Mouse (Mus musculus) retina, postnatal 1 day (tissue): ENCODE results near the gene Agpat3.

Experiments
- DNase-seq: peaks from one replicate; pipeline ENCODE4 v3.0.0-alpha.2; 2012

Gene Agpat3

GRCm38 (mm10) chr10:78351887-78352665, at the start of gene Agpat3:
Gene Agpat3, minus strand, starts transcription at chr10:78352489.
- DNase-seq = peak; percentile 79

GRCm38 (mm10) chr10:78401127-78401526, 48.8 kb upstream of the Agpat3 start:
- no peak for DNase-seq

- peak; percentile 82 for DNase-seq
Observed at GRCm38 (mm10) chr10:78399090-78399657, 46.9 kb upstream of the Agpat3 start.

GRCm38 (mm10) chr10:78396625-78396885, 44.3 kb upstream of the Agpat3 start:
- DNase-seq = no peak

- peak; percentile 94 for DNase-seq
Observed at GRCm38 (mm10) chr10:78395819-78396624, 43.7 kb upstream of the Agpat3 start.

- no peak for DNase-seq
Observed at GRCm38 (mm10) chr10:78395377-78395776, 43.1 kb upstream of the Agpat3 start.

- peak; percentile 76 for DNase-seq
Observed at GRCm38 (mm10) chr10:78392072-78392471, 39.8 kb upstream of the Agpat3 start.

- DNase-seq = no peak
Observed at GRCm38 (mm10) chr10:78390982-78391470, 38.7 kb upstream of the Agpat3 start.

GRCm38 (mm10) chr10:78388216-78388980, 36.1 kb upstream of the Agpat3 start:
- DNase-seq = no peak

GRCm38 (mm10) chr10:78385520-78385919, 33.2 kb upstream of the Agpat3 start:
- no peak for DNase-seq

GRCm38 (mm10) chr10:78383567-78383966, 31.3 kb upstream of the Agpat3 start:
- DNase-seq = no peak

GRCm38 (mm10) chr10:78378516-78378915, 26.2 kb upstream of the Agpat3 start:
- no peak for DNase-seq

GRCm38 (mm10) chr10:78372681-78373668, 20.7 kb upstream of the Agpat3 start:
- no peak for DNase-seq

GRCm38 (mm10) chr10:78371746-78372145, 19.5 kb upstream of the Agpat3 start:
- DNase-seq = no peak

- no peak for DNase-seq
Observed at GRCm38 (mm10) chr10:78367586-78367985, 15.3 kb upstream of the Agpat3 start.

GRCm38 (mm10) chr10:78366851-78367312, 14.6 kb upstream of the Agpat3 start:
- DNase-seq = no peak

GRCm38 (mm10) chr10:78366195-78366834, 14.0 kb upstream of the Agpat3 start:
- DNase-seq = no peak

- DNase-seq = no peak
Observed at GRCm38 (mm10) chr10:78365555-78365954, 13.3 kb upstream of the Agpat3 start.

GRCm38 (mm10) chr10:78364106-78364505, 11.8 kb upstream of the Agpat3 start:
- no peak for DNase-seq

GRCm38 (mm10) chr10:78363366-78363765, 11.1 kb upstream of the Agpat3 start:
- no peak for DNase-seq

GRCm38 (mm10) chr10:78361951-78362350, 9.7 kb upstream of the Agpat3 start:
- no peak for DNase-seq
